25 mouse cellular contexts compared by ENCODE assay signal in the genomic region with DNA sequence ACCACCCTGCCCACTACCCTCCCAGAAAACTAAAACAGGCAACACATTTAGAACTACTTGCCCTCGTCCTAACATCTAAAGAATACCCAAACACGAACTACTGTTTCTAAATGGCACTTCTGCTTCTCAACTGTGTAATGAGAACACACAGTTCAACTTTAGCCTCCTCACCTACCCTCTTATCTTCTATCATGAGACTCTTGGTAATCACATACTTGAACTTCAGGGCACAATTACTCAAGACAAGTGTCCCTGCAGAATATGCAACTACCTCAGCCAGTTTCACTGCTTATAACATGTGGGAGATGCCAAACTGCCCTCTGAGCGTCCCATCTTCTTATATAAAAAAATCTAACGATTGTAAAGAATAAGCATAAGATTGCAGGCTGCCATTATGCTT. TPM values are rescaled to one million over a fixed set of nuclear protein-coding genes. Genes with fewer than 3 reads are reported as not detected.
"Had no signal": no experiment of that assay in that cellular context is flagged by ENCODE, and none has a peak within 500 bp of the region (broad histone marks: within the 10 kb centered on the region; RNA-seq: fewer than 3 reads in every experiment).

No protein-coding gene starts in this region.

- H3K4me2 ChIP-seq: heart, embryonic 12.5 days; kidney, embryonic 15.5 days; limb, embryonic 13.5 days; limb, embryonic 15.5 days; liver, embryonic 12.5 days had no signal

- H3K27ac ChIP-seq: gastrocnemius, adult 2 months; heart, embryonic 10.5 days; hindbrain, embryonic 10.5 days; hindbrain, embryonic 13.5 days; hindbrain, embryonic 15.5 days; kidney, embryonic 15.5 days; kidney, postnatal 0 days; limb, embryonic 13.5 days; limb, embryonic 15.5 days; liver, embryonic 12.5 days had no signal

- H3K4me3 ChIP-seq: gastrocnemius, adult 2 months; heart, embryonic 10.5 days; heart, embryonic 12.5 days; hindbrain, embryonic 10.5 days; hindbrain, embryonic 13.5 days; hindbrain, embryonic 15.5 days; kidney, embryonic 15.5 days; limb, embryonic 13.5 days; limb, embryonic 15.5 days; liver, embryonic 12.5 days had no signal

- H3K36me3 ChIP-seq: heart, embryonic 10.5 days; heart, embryonic 12.5 days; hindbrain, embryonic 10.5 days; hindbrain, embryonic 13.5 days; hindbrain, embryonic 15.5 days; kidney, embryonic 15.5 days; limb, embryonic 13.5 days; limb, embryonic 15.5 days; liver, embryonic 12.5 days had no signal

- ATAC-seq: inflammation-experienced regulatory T-cells, adult 6 months; liver, embryonic 12.5 days had no signal

- DNase-seq: gastrocnemius, adult 2 months; gastrocnemius, postnatal 10 days; gastrocnemius, postnatal 25 days; heart, adult 18-20 months; heart, postnatal 10 days; heart, postnatal 4 days; kidney, adult 11 months; kidney, adult 2 months; kidney, adult 9 months; kidney, postnatal 14 days; kidney, postnatal 36 days; layer of hippocampus, adult 9-11 months; layer of hippocampus, postnatal 36 days; left cerebral cortex, postnatal 4 days had no signal

- H3K9ac ChIP-seq: heart, embryonic 12.5 days; hindbrain, embryonic 13.5 days; hindbrain, embryonic 15.5 days; kidney, embryonic 15.5 days; limb, embryonic 13.5 days; limb, embryonic 15.5 days; liver, embryonic 12.5 days had no signal

- H3K9me3 ChIP-seq: heart, embryonic 10.5 days; heart, embryonic 12.5 days; hindbrain, embryonic 10.5 days; hindbrain, embryonic 13.5 days; hindbrain, embryonic 15.5 days; kidney, embryonic 15.5 days; limb, embryonic 13.5 days; limb, embryonic 15.5 days; liver, embryonic 12.5 days had no signal

- H3K27me3 ChIP-seq: heart, embryonic 12.5 days; hindbrain, embryonic 13.5 days; hindbrain, embryonic 15.5 days; kidney, embryonic 15.5 days; limb, embryonic 13.5 days; limb, embryonic 15.5 days had no signal

RNA-seq across cellular contexts. Expression of a gene that starts 5.7 kb away (rescaled TPM):
- polyA plus RNA-seq: inflammation-experienced regulatory T-cells, adult 6 months had no signal
